Mouse (Mus musculus): ENCODE results near the gene Cbln4.

GRCm38 (mm10) chr2:172042607-172043234 lies 545 bp downstream of the Cbln4 start:
- TF ChIP-seq CTCF (IDR thresholded peaks at IDR 0.05) (no peak), EP300 (IDR thresholded peaks at IDR 0.05) (no peak)
